Mouse (Mus musculus) olfactory bulb, adult 2 months (tissue): ENCODE data around the gene Nxt1.

Source experiments
- CTCF ChIP-seq: fragments of 200-500 bp; IDR thresholded peaks from 2 replicates; pipeline ENCODE4 v1.5.1; 2012; ENCODE audit warnings: low read depth, mild to moderate bottlenecking, low read length, moderate library complexity; ENCODE audit not compliant: insufficient read depth
- POLR2A ChIP-seq: fragments of 200-500 bp; IDR thresholded peaks from 2 replicates; pipeline ENCODE4 v1.6.1; 2012; ENCODE audit warnings: mild to moderate bottlenecking, low read depth, low read length, moderate library complexity; ENCODE audit not compliant: insufficient read depth

GRCm38 (mm10) chr2:148631602-148632001 lies 40.8 kb upstream of the Nxt1 start:
- TF ChIP-seq CTCF (no peak), POLR2A (no peak)
